Mouse (Mus musculus) heart, embryonic 15.5 days (tissue): ENCODE results near the gene Alg5. TPM values are rescaled to one million over a fixed set of nuclear protein-coding genes. Genes with fewer than 3 reads are reported as not detected.

ENCODE experiments used
- polyA plus RNA-seq: library from polyadenylated mRNA; unstranded; fragments of >200 nt; fragmentation: Nextera tagmentation; extraction: Ambion mirVana; gene quantifications from 2 replicates; pipeline ENCODE4 v1.2.1, GENCODE M21; 2015

The Alg5 gene
- polyA plus RNA-seq, 1 experiment from 2014 or later = 32.9 TPM

Other genes starting within 250 kb of the Alg5 start
- gene Supt20, start 42.7 kb upstream of the Alg5 start, polyA plus RNA-seq = 58.3 and 60.7 TPM in 2 replicates
- 0.26 TPM in 1 of 2 replicates, not detected in the other for gene Gm21958, start 21.2 kb upstream of the Alg5 start, polyA plus RNA-seq
- gene Exosc8, start 146 bp upstream of the Alg5 start, polyA plus RNA-seq = 61.5 and 73.6 TPM in 2 replicates
- 0.63 and 0.86 TPM in 2 replicates for gene Smad9, start 20.0 kb downstream of the Alg5 start, polyA plus RNA-seq
- 25.0 and 28.0 TPM in 2 replicates for gene Rfxap, start 72.3 kb downstream of the Alg5 start, polyA plus RNA-seq
- 0.10 TPM in 2 replicates for gene Sertm1, start 180.3 kb downstream of the Alg5 start, polyA plus RNA-seq